Mouse (Mus musculus) liver, adult 2 months (tissue): ENCODE measurements around the gene L1cam.

Source experiments
- CTCF ChIP-seq: fragments of 200-500 bp; IDR thresholded peaks from 2 replicates; pipeline ENCODE4 v1.5.1; 2011; ENCODE audit warnings: low read depth, low read length, control low read depth
- POLR2A ChIP-seq: fragments of 200-500 bp; IDR thresholded peaks from 2 replicates; pipeline ENCODE4 v1.6.1; 2011; ENCODE audit warnings: low read length, control low read depth; ENCODE audit not compliant: insufficient read depth; ENCODE audit errors: extremely low read depth

DNA sequence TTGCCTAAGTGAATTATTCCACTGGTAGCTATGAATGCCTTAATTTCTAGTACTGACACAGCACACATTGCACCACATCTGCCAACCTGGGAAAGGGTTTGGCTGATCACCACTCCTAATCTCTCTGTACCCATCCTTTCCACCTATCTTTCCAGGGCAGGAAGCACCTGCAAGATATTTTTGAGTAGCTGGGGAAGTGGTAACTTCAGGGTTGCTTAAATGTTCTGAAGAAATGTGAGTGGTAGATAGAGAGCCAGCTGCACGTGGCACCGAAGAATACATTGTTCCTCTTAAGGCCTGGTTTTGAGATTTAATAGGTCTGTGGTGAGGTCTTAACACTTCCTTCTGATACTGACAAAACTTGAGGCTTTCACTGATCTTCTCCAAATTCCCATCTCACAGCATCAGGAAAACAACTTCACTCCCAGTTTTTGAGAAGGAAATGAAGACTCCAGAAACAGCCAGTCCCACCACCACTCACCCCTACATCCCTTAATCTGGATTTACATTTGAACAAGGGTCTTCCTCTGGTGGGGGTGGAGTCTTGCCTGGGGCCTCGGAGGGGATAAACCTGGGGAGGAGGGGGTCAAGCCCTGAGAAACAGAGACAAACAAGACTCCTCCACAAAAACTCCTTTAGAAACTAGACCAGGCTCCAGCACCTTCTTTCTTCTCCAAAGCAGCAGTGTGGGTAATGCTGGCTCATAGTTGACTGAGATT, 79.2 kb downstream of the L1cam start:
- TF ChIP-seq CTCF (no peak), POLR2A (no peak)
